Mouse (Mus musculus) brain, embryonic 14.5 days (tissue): ENCODE measurements around the gene Eef2kmt. TPM values are rescaled to one million over a fixed set of nuclear protein-coding genes. Genes with fewer than 3 reads are reported as not detected.

Experiments
- DNase-seq: peaks from one replicate; pipeline ENCODE4 v3.0.0-alpha.2; 2011; ENCODE audit warnings: low read depth
- CTCF ChIP-seq: fragments of 200-500 bp; IDR thresholded peaks from 2 replicates; pipeline ENCODE4 v1.5.1; 2012; ENCODE audit warnings: inconsistent platforms, mild to moderate bottlenecking, moderate library complexity, borderline replicate concordance; ENCODE audit not compliant: insufficient read depth, insufficient read length; ENCODE audit errors: extremely low read depth
- POLR2A ChIP-seq: fragments of 200-500 bp; IDR thresholded peaks from 2 replicates; pipeline ENCODE4 v1.6.1; 2012; ENCODE audit warnings: mild to moderate bottlenecking, inconsistent platforms, borderline replicate concordance; ENCODE audit not compliant: poor library complexity, insufficient read depth, insufficient read length, severe bottlenecking; ENCODE audit errors: extremely low read depth
- polyA plus RNA-seq: library from polyadenylated mRNA; depleted of rRNA; stranded (reverse); fragments of >200 nt; gene quantifications from 2 replicates; pipeline ENCODE4 v1.2.3, GENCODE M21; 2012; rRNA removed

Gene Eef2kmt
- 11.2 and 13.8 TPM in 2 replicates for polyA plus RNA-seq

DNA sequence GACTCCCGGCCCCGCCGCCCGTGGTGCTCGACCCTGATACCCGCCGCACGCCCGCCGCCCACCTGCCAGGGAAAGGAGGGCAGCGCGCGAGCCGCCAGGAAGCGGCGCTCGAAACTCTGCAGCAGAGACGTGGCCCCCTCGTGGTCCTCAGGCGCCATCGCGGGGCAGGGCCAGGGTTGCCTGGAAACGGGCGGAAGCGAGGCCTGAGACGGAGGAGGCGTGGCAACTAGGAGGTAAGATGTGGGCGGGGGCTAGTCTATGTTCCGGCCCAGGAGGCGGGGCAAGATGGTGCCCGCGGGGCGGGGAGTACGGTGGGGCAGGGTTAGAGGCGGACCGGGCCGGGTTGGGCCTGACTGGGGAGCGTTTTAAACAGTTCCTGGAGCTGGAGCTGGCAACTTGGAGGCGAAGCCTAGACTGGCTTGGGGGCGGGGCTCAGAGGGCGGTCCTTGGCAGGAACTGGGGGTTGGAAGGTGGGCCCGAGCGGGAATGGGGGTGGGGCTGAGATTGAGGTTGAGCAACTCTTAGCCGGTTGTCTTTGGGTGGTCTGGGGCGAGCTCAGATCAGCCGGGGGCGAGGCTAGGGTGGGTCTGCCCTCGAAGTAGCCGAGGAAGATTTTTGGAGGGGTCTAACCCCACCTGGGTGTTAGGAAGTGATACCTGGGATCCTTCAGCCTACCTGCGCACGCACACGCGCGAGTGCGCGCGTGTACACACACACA is at the start of gene Eef2kmt:
Gene Eef2kmt (minus strand): TSS at position 205 of the 718 bp plus-strand sequence.
- peak; percentile 78 for TF ChIP-seq CTCF
- peak; percentile 43; the same call in 1 of the 2 replicates for TF ChIP-seq POLR2A
- DNase-seq: peak; percentile 99

DNA sequence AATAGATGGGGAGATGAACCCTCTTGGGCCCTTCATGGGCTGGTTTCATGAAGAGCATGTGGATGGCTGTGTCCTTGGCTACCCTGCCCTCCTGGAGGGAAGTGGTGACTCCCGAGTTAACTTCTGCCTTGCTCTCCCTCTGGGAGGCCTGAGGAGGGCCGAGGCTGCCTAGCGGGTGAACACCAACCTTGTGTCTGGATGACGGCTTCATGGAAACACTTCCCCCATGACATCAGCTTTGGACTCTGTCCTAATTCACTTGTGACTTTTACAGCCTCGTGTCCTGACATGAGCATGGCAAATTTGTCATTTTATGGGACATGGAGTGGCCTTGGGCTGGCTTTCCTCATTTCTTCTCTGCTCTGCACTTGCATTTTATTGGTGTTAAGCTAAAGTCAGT is 39.5 kb upstream of the Eef2kmt start:
- TF ChIP-seq CTCF (no peak), POLR2A (no peak)
- no peak for DNase-seq

DNA sequence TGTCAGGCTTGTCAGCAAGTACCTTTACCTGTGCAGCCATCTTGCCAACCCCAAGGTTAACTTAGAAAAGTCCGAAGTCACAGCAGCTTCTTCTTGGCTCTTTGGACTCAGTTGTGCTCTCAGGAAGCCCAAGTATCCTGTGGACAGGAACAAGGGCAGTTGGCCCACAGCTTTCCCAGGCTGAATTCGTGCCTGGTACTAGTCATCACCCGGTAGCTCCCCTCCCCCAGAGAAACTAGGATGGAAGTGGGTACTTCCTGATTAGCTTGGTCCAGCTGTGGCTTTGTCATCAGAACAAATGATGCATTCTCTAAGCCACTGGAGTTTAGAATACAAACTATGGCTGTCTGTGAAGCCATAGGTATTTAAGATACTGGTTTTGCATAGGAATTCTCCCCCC is 29.6 kb upstream of the Eef2kmt start:
- TF ChIP-seq CTCF (no peak), POLR2A (no peak)
- no peak for DNase-seq

GRCm38 (mm10) chr16:5282686-5283085 is 26.9 kb upstream of the Eef2kmt start:
- DNase-seq: no peak
- TF ChIP-seq CTCF (no peak), POLR2A (no peak)

- TF ChIP-seq POLR2A (no peak), CTCF (no peak)
- peak; percentile 40 for DNase-seq
Measured at GRCm38 (mm10) chr16:5279571-5280222, 23.9 kb upstream of the Eef2kmt start.

GRCm38 (mm10) chr16:5272371-5272770 is 16.6 kb upstream of the Eef2kmt start:
- TF ChIP-seq CTCF (no peak), POLR2A (no peak)
- no peak for DNase-seq

DNA sequence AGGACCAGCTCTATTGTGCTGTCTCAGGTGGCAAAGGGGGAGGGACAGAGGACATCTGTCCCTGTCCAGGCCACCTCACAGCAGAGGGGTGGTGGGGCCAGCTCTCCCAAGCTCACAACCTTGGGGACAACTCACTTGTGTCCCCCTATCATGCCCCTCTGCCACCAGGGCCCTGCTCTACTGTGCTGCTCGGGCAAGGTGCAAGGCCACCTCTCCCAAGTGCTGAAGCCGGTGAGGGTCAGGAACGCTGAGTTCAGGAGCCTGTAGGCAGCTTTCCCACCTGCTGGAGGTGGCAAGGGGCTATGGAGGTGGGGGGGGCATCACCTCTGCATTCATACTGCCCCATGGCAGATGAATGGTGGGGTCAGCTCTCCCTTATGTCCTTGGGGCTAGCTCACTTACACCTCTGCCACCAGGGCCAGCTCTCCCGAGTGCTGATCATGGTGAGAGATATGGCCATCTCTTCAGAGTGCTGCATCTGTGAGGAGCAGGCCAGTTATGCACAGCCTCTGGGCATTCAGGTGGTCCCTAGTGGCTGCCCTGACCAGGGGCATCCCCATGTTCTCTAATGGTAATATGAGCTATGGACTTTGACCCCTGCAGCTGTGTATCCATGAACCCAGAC is 15.7 kb upstream of the Eef2kmt start:
- no peak for DNase-seq
- TF ChIP-seq CTCF: no peak
- TF ChIP-seq POLR2A: no peak

- no peak for TF ChIP-seq CTCF
- no peak for TF ChIP-seq POLR2A
- no peak for DNase-seq
Measured at GRCm38 (mm10) chr16:5263926-5264325, 8.1 kb upstream of the Eef2kmt start.

GRCm38 (mm10) chr16:5263156-5263555 is 7.4 kb upstream of the Eef2kmt start:
- DNase-seq: peak; percentile 9
- no peak for TF ChIP-seq POLR2A
- no peak for TF ChIP-seq CTCF

DNA sequence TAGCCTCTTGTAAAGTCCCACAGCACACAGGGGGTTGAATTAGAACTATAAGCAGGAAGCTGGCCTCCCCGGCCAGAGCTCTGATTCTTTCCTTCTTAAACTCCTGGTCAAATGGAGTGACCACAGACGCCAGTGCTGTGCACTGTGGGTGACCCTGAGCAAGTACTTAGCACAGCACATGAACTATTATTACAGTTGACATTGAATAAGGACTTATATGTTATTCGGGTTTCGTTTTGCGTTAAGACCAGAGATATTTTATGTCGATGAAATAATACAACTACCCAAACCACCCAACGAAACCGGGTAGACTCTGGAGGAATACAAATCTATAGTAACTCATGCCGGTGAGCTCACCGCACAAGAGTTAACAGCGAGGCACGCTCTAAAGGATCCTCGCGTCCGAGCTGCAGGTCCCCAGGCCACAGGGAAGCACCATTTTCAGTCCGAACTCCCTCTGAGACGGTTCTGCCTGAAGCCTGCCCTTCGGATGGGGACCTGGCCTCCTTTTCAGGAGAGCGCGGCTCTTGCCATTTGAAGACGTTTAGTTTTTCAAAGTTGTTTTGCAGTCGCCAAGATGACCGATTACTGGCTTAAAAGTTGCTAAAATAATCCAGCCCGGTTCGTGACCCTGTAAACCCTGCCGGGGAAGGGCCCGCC is 572 bp downstream of the Eef2kmt start:
- peak; percentile 23 for DNase-seq
- TF ChIP-seq CTCF (no peak), POLR2A (no peak)

DNA sequence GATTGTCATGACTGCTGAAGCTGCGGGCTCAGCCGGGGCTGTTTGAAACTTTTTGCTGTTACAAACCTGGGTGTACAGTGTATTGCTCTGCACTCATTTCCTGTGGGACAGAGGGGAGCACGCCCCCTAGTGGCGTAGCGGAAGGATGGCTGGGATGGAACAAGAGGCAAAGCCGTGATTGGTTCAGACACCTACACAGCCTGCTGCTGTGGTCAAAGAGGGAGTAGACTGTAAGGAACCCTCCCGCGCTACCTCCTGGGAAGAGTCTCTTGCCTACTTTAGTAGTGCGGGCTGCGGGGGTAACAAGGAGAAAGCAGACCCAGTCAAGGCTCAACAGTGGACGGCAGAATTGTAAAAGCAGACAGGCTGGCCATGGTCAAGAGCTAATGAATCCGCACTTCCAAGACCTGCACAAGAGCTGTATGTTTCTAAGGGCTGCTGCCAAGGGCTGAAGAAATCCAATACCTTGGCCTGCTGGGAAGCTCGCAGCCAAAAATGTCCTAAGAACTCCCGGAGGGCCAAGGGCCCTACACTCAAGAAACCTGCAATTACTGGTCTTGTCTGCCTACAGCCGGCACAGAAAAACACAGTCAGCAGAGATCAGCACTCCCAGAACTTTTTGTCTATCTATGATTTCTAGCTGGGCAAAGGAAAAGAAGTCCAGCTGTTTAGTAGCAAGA is 1.3 kb downstream of the Eef2kmt start:
- TF ChIP-seq POLR2A: no peak
- peak; percentile 91 for TF ChIP-seq CTCF
- peak; percentile 80 for DNase-seq

- DNase-seq: no peak
- TF ChIP-seq POLR2A: no peak
- no peak for TF ChIP-seq CTCF
Measured at GRCm38 (mm10) chr16:5252260-5252659, 3.5 kb downstream of the Eef2kmt start.
